Mouse (Mus musculus) v-Abl transformed pro-B cells (cell line): Measurements from ENCODE around the gene Pex6.
"Not testable (repeated sequence)": the region's sequence is repeated elsewhere in the genome, so short reads cannot be mapped to it uniquely, and the experiment has no call there.

Experiments
- in situ Hi-C, 2 experiments: fragments of 400-800 bp; cut with MboI; formaldehyde crosslinking; loops; one replicate each; pipeline ENCODE4 v1.15.1; 2025; ENCODE audit not compliant: unreplicated experiment in 2 of 2

Gene Pex6

DNA sequence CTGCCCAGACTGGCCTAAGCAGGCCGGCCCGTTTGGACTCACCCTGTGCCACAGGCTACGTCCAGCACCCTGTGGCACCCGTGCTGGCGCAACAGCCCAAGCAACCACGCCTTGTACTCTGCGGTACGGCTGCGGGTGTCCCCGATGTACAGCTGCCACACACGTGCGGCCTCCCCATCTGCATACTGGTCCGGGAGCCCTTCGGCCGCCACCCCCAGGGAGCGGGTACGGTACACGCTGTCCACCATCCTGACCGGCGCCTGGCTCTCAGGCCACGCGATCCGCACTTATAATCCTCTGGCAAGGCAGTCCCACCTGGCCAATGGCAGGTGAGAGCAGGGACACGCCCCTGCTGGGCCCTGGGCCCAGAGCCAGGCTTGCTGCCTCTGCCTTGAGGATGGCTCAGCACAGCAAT, 17.6 kb downstream of the Pex6 start, which contains the start of gene Gnmt:
Gnmt (minus strand) TSS at position 265 of the 415 bp plus-strand sequence.
- in situ Hi-C loops: no loop called here

DNA sequence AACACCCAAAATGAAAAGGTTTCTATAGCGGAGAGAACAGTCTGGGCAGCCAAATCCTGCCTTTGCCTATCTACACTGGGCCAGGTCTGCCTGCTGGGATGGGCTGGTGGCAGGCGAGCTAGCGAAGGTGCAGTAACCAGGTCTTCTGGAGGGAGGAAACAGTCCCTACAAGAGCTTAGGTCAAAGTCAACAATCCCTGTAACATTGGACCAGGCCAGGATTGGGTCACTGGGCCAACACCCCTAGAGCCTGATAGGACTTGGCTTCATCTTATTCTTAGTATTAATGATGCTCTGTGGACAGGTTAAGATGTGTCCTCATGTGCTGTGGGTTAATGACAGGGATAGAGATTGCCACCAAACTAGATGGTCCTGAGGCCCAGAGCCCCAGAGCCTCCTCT, 22.8 kb downstream of the Pex6 start:
- in situ Hi-C loops: no loop called here

DNA sequence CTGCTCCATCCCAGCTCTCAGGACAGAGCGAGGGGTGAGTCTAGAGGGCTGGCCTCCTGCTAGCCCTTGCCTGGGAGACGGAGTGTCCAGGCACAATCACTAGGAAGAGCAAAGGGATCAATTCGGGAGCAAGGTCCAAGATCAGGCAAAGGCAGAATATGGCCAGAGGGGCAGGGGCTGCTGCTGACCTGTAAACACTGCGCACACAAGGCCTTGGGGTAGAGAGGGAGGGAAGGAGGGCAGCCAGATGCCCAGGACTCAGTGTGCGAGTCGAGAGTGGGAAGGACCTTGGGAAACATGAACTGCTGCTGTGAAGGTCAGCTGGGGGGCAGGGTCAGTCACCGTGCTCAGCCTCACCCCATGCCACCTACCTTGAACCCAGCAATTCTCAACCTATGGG, 24.0 kb downstream of the Pex6 start:
- in situ Hi-C loops: loop anchor here in 1 of 2 experiments (5.0 kb wide), 1 partner anchor 37 kb away; the partner anchor contains the start of gene 2310039H08Rik

DNA sequence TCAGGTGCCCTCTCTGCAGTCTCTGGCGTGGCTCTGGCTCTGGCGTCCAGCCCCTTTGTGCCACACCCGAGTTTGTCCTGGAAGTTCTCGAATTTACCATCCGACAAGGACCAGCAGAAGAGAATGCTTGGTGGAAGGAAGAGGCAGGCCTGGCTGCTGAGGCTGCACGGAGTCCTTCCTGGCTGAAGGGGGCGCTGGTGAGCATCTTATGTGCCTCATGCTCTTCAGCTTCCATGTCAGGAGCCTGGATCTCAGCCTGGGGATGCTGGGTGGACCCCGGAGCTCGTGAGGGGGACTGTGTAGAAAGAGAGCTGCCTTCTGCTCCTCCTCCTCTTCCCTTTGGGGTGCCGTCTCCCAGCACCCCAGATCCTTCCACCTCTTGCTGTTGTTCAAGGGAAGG, 24.9 kb downstream of the Pex6 start:
- in situ Hi-C loops: loop anchor here in 1 of 2 experiments (5.0 kb wide), 1 partner anchor 36 kb away; the partner anchor contains the start of gene 2310039H08Rik

DNA sequence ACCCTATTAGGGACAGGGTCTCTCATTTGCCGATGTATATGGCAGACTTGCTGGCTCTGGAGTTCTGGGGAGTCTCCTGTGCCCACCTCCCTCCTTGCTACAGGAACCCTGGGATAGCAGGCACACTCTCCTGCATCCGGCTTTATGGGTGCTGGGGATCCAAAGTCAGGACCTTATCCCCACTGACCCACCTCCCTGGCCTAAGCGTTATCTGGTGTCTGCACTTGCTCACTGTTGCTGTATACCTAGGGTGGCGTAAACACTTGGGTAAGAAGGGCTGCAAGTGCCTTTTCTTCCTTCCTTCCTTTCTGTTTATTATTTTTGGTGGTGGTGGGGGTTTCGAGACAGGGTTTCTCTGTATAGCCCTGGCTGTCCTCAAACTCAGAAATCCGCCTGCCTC, 30.0 kb downstream of the Pex6 start:
- in situ Hi-C loops: no loop called here

DNA sequence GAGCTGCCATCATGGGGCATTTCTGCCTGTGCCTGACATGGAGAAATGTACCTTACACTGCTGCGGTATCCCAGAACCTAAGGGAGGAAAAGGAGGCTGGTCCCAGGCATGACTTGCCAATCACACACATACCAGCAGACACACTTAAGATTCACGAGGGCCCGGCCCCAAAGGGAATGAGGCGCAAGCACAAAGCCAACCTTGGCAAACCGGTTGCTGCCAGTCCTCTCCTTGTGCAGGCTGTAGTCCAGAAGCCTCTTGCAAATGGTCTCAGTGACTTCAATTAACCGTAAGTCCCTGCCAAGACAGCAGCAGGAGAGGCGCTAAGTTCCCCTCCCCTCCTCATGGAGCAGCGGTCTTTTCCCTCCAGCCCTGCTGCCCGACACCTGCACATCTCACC, 31.7 kb downstream of the Pex6 start:
- in situ Hi-C loops: no loop called here

DNA sequence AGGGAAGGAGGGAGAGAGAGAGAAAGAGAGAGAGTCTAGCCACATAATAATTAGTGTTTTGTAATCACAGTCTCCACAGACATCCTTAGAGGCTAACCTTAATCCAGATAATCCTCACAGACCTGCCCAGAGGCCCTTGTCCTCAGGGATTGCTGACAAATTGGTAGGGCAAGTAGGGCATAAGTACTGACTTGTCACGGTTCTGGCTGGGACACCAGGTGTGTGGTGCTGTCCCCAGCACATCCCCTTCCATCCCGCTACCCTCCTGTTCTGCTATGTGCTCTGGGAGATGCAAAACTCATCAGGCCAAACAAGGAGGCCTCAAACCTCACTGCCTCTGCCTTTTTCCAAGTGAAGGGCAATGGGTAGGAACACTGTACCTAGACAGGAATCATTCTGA, 34.2 kb downstream of the Pex6 start:
- in situ Hi-C loops: no loop called here

DNA sequence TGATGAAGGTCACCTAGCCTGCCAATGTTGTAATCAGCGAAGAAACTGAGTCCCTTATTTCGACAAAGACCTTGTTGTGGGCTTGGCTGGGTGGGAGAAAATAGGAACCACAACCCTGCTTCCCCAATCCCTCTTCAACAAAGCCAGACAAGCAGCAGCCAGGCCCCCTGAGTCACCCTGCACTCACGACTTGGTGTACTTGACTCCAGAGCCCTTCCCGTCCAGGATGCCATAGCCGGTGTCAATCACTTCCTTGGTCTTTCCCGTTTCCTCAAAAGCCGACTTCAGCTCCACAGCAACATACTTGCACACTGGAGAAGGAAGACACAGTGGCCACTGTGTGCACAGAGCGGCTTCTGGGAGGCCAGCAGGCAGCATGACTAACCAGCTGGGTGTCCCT, 36.0 kb downstream of the Pex6 start:
- in situ Hi-C loops: no loop called here

DNA sequence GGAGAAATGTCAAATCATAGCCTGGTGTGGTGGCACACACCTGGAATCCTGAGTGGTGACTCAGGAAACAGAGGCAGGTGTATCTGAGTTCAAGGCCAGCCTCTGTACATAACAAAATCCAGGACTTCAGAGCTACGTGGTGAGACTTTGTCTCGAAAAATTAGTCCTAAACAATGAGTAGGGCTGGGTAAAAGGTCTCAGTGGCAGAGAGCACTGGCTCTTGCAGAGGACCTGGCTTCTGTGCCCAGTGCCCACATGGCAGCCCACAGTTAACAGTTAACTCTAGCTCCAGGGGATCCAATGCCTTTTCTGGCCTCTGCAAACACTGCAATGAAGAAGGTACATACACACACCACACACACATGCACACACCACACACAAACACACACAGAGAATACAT, 36.5 kb downstream of the Pex6 start:
- in situ Hi-C loops: no loop called here

DNA sequence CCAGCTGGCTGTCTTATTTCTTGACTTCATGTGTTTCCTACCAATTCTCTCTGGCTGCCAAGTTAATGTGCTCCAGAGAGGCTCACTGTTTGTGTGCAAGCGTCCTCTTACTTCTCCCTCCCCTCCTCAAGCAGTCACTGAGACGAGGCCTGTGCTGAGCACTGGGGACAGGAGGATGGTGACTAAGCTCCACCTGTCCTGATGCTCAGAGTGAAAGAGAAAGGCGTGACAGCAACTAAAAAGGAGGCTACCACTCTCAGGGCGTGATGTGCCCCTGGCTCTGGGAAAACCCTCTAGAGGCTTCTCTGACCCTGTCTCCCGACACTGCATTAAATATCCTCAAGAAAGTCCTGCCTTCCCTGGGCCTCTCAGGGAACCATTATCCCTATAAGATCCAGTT, 38.0 kb downstream of the Pex6 start:
- in situ Hi-C loops: no loop called here

DNA sequence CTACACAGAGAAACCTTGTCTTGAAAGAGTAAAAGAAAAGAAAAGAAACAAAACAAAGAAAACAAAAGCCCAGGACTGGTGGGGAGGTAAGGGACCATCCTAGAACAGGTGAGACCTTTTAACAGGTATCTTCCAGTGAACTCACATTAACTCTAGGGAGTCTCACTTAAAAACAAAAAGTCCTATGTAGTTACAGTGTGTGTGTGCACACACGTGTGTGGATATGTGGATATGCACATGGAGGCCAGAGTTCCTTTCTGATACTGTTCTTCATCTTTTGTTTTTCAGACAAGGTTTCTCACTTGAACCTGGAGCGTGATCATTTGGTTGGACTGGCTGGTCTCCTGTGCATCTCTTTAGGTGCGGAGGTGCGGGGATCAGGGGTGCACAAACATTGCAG, 39.3 kb downstream of the Pex6 start:
- in situ Hi-C loops: no loop called here

DNA sequence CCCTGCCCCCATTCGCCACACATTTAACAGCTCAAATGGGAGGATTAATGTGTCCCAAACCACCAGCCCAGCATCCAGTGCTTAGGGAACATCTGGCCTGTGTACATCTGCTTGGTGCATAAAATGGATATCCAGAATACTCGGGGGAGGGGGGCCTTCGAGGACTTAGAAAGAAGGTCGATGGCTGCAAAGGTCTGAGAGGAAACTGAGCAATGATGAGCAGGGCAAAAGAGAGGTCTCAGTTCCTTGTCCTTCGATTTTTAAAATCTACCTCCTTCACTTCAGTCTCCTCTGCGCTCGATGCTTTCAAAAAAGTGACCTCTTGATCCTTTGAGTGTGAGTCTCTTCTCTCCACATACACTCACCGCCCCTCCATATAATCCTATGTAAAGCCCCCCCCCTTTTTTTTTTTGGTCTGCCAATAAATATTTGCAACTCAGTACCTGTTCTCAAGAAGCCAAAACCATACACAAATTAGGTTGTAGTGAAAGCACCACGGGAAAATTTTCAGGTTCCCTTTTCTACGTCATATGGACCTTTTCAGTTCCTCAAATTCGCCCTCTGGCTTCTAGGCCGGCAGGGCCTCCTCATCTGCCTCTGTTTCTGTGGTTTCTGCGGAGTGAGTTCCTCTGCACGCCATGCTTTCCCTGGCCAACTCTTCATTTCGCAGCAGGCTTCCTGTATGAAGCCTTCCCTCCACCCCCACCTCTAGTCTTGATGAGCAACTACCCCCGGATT, 40.0 kb downstream of the Pex6 start:
- in situ Hi-C loops: no loop called here

DNA sequence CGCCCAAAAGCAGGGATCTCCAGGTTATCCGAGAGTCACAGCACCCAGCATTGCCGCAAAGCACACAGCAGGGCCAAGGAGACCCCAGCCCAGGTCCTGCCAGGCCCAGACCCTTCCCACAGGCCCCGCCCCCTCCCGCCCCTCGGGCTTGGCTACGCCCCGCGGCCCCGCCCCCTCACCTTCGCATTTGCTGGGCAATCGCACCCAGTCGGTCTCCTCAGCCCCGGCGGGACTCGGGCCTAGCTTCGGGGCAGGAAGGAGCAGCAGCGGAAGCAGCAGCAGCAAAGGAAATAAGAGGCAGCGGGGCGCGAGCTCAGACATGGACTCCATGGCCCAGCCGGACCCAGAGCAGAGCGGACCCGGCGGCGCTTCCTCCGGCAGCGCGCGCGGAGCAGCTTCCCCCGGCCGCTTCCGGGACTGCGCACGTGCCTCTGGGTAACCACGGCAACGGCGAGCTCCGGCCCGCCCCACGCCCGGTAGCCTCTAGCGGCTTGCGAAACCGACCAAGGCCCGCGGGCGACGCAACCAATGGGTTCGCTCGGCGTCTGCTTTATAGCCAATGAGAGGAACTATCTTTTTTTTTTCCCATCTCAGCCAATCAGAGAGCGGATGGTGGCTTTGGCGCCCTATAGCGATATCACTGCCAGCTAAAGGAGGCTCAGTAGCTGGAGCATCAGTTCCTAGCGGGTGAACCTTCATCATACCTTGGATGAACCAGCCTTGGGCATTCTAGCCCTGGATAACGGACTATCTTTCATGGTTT, 40.7 kb downstream of the Pex6 start, which contains the start of gene Cnpy3:
Cnpy3 (minus strand) TSS at position 421 of the 763 bp plus-strand sequence.
- in situ Hi-C loops: no loop called here

DNA sequence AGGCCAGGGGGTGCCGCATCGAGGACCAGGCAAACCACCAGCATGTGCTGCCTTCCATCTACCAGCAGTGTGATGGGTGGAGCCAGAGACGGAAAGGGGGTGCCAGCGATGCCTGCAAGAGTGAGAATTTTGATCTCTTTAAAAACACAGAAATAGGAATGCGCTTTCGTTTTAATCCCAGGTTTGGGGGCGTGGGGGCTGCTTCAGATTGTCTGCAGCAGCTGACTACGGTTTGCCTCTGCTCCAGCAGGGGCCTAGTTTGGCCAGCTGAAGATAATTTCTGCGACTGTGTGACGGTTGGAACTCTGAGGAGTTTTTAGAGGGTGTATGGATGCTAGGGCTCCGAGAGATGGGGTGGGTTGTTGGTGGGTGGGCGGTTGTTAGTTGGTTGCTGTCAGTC, 47.5 kb downstream of the Pex6 start:
- in situ Hi-C loops: no loop called here

DNA sequence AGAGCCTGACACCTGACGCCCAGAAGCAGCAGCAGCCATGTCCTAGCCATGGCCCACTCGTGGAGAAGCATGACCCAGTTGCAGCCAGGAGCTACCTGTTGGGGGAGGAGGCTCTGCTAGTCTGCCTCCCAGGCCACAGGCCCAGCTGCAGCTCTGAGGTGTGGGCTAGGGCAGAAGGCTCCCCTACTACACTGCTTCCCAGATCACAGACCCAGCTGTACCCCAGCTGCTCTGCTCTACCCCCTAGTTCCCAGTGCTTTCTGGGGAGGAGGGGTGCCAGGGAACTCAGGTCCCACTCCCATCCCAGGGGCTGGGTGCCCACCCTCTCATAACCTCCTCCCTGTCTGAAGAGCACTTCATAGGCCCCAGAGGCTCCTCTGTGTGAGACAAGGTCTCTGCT, 52.3 kb downstream of the Pex6 start, which contains the start of gene Ptcra:
Ptcra (minus strand) TSS at position 169 of the 400 bp plus-strand sequence.
- in situ Hi-C loops: no loop called here

DNA sequence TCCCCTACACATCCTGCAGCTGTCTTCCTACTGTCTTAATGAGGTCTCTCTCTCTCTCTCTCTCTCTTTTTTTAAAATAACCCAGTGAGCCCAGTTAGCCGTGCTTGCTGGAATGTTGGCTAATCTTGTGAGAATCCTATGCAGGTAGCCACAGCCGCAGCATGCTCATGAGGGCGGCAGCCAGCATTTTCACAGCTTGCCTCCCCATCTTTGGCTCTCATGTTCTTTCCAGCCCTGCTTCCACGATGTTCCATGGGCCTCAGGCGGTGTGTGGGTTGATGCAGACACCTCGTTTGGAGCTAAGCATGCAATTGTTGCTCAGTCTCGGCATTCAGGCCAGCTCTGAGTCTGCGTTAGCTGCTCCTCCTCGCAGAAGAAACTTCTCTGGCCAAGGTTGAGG, 53.7 kb downstream of the Pex6 start:
- in situ Hi-C loops: not testable (repeated sequence)

DNA sequence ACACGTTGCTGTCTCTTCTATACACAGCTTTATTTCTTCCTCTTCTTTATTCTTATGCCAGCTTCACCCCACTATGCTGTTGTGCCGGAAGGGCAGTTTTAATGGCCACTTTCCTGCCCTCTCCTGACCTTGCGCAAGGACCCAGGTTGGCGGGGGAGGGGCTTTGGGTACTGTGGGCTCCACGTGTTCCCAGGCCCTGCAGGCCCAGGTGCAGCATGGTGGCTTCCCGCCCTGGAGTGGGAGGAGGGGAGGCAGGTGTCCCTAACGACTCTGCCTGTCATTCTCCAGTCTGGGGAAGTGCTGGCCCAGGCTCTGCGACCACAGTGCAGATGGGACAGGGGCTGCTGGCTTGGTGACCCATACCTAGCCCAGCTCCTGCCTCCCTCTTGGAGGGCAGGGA, 56.6 kb downstream of the Pex6 start:
- in situ Hi-C loops: no loop called here

DNA sequence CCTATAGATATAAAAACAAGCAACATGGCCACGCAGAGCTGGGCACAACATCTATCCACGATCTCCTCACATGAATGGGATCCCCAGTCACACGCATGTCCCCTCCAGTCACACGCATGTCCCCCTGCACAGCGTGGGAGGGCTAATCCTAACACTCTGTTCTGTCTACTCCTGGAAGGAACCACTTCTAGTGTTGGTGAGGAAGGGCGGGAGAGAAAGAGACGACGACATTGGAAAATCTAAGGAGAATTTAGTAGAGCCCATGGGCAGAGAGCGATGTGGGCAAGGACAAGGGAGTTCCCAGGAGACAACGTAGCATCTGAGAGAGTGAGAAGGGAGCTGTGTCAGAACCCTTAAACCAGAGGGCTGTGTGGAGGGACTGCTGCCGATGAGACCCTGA, 59.3 kb downstream of the Pex6 start:
- in situ Hi-C loops: loop anchor here (5.0 to 10.0 kb wide), 2 partner anchors 33 to 126 kb away; partner anchors contain the start of genes Klc4 (in 1 of the 2) and Mrpl2 (in 1 of the 2)

DNA sequence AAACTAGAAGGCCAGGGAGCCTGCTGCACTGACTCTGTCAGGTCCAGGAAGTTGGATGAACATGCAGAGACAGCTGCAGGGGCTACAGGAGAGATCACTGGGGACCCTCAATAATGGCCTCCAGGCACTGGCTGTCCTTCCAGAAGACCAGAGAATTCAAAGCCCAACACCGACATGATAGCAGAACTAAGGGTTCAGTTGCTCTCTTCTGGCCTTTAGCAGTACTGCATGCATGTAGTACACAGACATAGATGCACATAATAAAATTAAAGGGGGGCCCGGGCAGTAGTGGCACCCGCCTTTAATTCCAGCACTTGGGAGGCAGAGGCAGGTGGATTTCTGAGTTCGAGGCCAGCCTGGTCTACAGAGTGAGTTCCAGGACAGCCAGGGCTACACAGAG, 59.8 kb downstream of the Pex6 start:
- in situ Hi-C loops: loop anchor here (5.0 to 10.0 kb wide), 2 partner anchors 34 to 126 kb away; partner anchors contain the start of genes Klc4 (in 1 of the 2) and Mrpl2 (in 1 of the 2)

DNA sequence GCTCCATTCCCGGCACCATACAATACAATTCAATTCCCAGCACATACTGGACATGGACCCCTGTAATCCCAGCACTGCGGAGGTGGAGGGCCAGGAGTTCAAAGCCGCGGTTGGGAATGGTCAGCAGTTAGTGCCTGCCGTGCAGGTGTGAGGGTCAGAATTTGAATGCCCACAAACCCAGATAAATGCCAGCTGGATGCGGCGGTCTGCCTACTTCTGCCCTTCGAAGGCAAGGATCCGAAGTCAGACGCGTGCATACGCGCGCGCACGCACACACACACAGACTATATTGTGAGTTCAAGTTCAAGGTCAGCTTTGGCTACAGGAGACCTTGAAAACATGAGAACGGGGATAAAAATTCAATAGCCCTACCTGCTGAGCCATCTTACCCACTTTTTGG, 60.4 kb downstream of the Pex6 start:
- in situ Hi-C loops: loop anchor here (5.0 to 10.0 kb wide), 2 partner anchors 34 to 127 kb away; partner anchors contain the start of genes Klc4 (in 1 of the 2) and Mrpl2 (in 1 of the 2)

DNA sequence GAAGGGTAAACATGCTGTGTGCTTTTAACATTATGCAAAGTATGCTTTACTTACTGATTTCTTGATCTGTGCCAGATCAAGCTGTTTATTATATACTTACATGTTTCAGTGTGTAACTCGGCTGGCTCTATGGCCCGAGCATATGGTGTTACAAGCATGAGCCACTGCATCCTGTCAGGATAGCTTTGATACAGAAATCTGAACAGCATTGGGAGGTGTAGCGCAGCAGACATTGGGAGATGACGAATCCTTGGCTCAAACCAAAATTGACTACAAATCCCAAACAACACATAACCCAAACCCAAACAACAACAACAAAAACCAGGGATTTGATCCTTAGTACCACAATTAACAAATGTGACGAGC, 60.8 kb downstream of the Pex6 start:
- in situ Hi-C loops: loop anchor here (5.0 to 10.0 kb wide), 2 partner anchors 35 to 127 kb away; partner anchors contain the start of genes Klc4 (in 1 of the 2) and Mrpl2 (in 1 of the 2)
